Mouse (Mus musculus): ENCODE data around the gene Ctsg. TPM values are rescaled to one million over a fixed set of nuclear protein-coding genes. Genes with fewer than 3 reads are reported as not detected.
"Not testable (repeated sequence)": the region's sequence is repeated elsewhere in the genome, so short reads cannot be mapped to it uniquely, and the experiment has no call there.

The Ctsg gene
- polyA plus RNA-seq, 1 experiment from 2014 or later = not detected

DNA sequence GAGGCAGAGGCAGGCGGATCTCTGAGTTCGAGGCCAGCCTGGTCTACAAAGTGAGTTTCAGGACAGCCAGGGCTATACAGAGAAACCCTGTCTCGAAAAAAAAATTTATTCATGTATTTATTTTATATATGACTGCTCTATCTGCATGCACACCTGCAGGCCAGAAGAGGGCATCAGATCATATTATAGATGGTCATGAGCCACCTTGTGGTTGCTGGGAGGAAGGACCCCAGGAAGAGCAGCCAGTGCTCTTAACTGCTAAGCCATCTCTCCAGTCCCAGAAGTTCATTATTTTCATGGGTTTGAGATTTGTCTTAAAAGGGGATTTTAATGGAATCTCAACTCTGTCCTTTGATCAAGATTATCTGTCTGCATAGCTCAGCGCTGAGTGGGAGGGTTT is 3.4 kb downstream of the Ctsg start:
- no peak overlapping the region for H3K27ac ChIP-seq (ENCODE audit: low read length)
- no peak for ATAC-seq (ENCODE audit: low FRiP score, low TSS enrichment)
- H3K9me3 ChIP-seq (ENCODE audit: low read length) = no peaks in the 10 kb centered on the region
- H3K4me1 ChIP-seq (ENCODE audit: insufficient read depth, low read length) = no peaks in the 10 kb centered on the region
- H3K36me3 ChIP-seq (ENCODE audit: insufficient read depth, low read length) = no peaks in the 10 kb centered on the region
- 80% methylated on average over 4 of the region's 4 CpGs for WGBS
- no peaks in the 10 kb centered on the region for H3K27me3 ChIP-seq (ENCODE audit: insufficient read depth, low read length)
- no peak overlapping the region for H3K9ac ChIP-seq (replicated peaks; ENCODE audit: low read length)
- H3K4me2 ChIP-seq (replicated peaks; ENCODE audit: low read depth, low read length) = no peak overlapping the region
- H3K4me3 ChIP-seq (ENCODE audit: low read length) = no peak overlapping the region

DNA sequence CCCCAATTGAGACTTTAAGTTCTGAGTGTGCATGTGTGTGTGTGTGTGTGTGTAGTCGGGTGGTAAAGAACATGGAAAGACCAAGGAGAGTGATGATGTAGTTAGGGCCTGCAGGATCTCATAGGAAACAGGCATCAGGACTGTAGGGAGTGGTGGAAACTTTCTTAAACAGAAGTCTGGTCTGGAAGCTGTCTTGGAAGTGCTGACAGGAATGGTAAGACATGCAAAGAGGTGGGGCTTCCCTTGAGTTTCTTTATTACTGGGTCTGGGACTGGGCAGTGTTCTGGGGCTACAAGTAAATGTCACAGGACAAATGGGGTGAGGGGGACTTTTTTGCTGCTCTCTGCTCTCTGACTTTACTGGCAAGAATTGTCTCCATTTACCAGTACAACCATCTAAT is 4.8 kb downstream of the Ctsg start:
- WGBS = 84% methylated on average over 1 of the region's 1 CpGs
- no peak for ATAC-seq (ENCODE audit: low FRiP score, low TSS enrichment)

DNA sequence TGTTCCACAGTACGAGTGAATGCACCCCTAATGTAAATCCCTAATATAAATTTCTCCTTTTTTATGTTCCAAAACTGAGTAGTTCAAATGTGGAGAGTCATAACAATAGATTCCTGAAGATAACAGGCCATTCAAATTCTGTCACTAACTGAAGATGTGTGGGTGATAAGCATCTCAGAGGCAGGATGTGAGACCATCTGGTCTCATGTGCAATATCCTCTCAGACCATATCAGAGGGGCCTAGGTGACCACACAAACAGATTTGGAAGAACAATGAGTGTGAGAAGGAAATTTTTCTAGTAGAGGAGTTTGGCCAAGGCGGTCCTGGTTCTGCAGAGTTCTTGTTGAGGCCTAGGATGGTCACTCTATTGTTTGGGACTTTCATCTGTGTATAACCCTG is 9.0 kb downstream of the Ctsg start:
- Histone ChIP-seq H3K27me3 (ENCODE audit: insufficient read depth, low read length) (no peaks in the 10 kb centered on the region), H3K27ac (ENCODE audit: low read length) (no peak overlapping the region), H3K4me1 (ENCODE audit: insufficient read depth, low read length) (no peaks in the 10 kb centered on the region), H3K36me3 (ENCODE audit: insufficient read depth, low read length) (no peaks in the 10 kb centered on the region), H3K4me2 (replicated peaks; ENCODE audit: low read depth, low read length) (no peak overlapping the region), H3K9ac (replicated peaks; ENCODE audit: low read length) (no peak overlapping the region), H3K4me3 (ENCODE audit: low read length) (no peak overlapping the region), H3K9me3 (ENCODE audit: low read length) (no peaks in the 10 kb centered on the region)
- no peak for ATAC-seq (ENCODE audit: low FRiP score, low TSS enrichment)
- 69% methylated on average over 2 of the region's 2 CpGs for WGBS

More for the DNA sequence above, 4.8 kb downstream of the Ctsg start:
- Histone ChIP-seq H3K4me1 (ENCODE audit: insufficient read depth, low read length) (no peaks in the 10 kb centered on the region), H3K4me3 (ENCODE audit: low read length) (no peak overlapping the region), H3K36me3 (ENCODE audit: insufficient read depth, low read length) (no peaks in the 10 kb centered on the region), H3K27ac (ENCODE audit: low read length) (no peak overlapping the region), H3K9ac (replicated peaks; ENCODE audit: low read length) (no peak overlapping the region), H3K4me2 (replicated peaks; ENCODE audit: low read depth, low read length) (no peak overlapping the region), H3K9me3 (ENCODE audit: low read length) (no peaks in the 10 kb centered on the region), H3K27me3 (ENCODE audit: insufficient read depth, low read length) (no peaks in the 10 kb centered on the region)

DNA sequence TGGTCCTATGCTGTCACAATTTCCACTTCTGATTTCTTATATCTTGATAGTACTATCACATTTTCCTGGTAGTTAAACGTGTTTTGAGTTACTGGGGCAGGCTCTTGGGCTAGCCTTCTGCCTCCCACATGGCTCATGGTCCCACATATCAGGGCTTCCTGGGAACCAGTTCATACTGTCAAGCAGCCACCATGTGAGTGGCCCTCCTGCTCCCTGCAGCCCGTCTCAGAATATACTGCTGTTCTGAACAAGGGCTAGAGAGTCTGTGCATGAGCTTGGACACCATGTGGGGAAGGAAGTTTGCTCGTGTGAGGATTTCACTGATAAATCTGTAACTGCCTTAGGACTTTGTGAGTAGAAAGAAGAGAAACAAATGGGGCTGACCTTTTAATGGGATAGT is 15.7 kb downstream of the Ctsg start:
- Histone ChIP-seq H3K9ac (replicated peaks; ENCODE audit: low read length) (no peak overlapping the region), H3K9me3 (ENCODE audit: low read length) (no peaks in the 10 kb centered on the region), H3K36me3 (ENCODE audit: insufficient read depth, low read length) (no peaks in the 10 kb centered on the region), H3K4me2 (replicated peaks; ENCODE audit: low read depth, low read length) (no peak overlapping the region), H3K4me1 (ENCODE audit: insufficient read depth, low read length) (no peaks in the 10 kb centered on the region), H3K4me3 (ENCODE audit: low read length) (no peak overlapping the region), H3K27me3 (ENCODE audit: insufficient read depth, low read length) (no peaks in the 10 kb centered on the region), H3K27ac (ENCODE audit: low read length) (no peak overlapping the region)
- 73% methylated on average over 3 of the region's 3 CpGs for WGBS
- ATAC-seq (ENCODE audit: low FRiP score, low TSS enrichment) = no peak

DNA sequence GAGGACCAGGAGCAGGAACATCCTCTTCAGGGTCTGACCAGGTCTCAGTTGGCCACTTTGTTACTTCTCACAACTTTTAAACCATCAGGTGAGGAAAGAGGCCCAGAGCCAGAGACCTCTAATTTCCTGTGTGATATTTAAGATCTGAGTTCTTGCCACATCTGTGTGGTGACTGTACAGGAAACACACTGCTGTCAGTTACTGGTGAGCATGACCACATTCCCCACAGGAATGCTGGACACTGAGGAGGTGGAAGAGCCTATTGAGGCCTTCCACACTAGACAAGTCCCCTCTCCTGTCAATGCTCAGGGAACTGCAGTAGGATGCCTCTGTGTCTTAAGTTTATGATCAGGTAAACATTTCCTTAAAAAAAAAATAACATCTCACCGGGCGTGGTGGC is 17.2 kb downstream of the Ctsg start, which contains the start of gene Mcpt8:
Gene Mcpt8 (minus strand): TSS at position 107 of the 400 bp plus-strand sequence.
- ATAC-seq (ENCODE audit: low FRiP score, low TSS enrichment) = no peak
- Histone ChIP-seq H3K4me2 (replicated peaks; ENCODE audit: low read depth, low read length) (no peak within 1 kb of the TSS), H3K27ac (ENCODE audit: low read length) (no peak within 1 kb of the TSS), H3K36me3 (ENCODE audit: insufficient read depth, low read length) (no peaks in the 10 kb centered on the region), H3K27me3 (ENCODE audit: insufficient read depth, low read length) (no peaks in the 10 kb centered on the region), H3K4me3 (ENCODE audit: low read length) (no peak within 1 kb of the TSS), H3K4me1 (ENCODE audit: insufficient read depth, low read length) (no peaks in the 10 kb centered on the region), H3K9me3 (ENCODE audit: low read length) (no peaks in the 10 kb centered on the region), H3K9ac (replicated peaks; ENCODE audit: low read length) (no peak within 1 kb of the TSS)
- 95% methylated on average over 2 of the region's 2 CpGs for WGBS

DNA sequence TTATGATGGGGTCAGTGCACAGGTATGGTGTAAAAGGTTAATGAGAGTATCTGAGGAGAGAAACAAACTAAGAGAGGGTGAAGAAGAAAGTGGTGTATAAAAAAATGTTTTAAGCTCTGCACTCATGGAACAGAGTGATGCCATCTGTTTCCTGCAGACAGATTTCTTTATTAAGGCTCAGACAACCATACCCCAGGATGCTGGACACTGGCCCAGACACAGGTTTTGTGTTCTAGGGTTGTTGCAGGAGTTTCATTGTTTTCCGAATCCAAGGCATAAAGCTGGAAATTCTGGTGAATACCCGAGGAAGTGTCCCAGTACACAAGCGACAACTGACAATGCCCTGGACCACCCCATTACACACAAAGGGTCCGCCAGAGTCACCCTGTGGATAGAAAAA is 20.4 kb downstream of the Ctsg start:
- Histone ChIP-seq H3K4me3 (ENCODE audit: low read length) (no peak overlapping the region), H3K9me3 (ENCODE audit: low read length) (no peaks in the 10 kb centered on the region), H3K27ac (ENCODE audit: low read length) (no peak overlapping the region), H3K36me3 (ENCODE audit: insufficient read depth, low read length) (no peaks in the 10 kb centered on the region), H3K27me3 (ENCODE audit: insufficient read depth, low read length) (no peaks in the 10 kb centered on the region), H3K4me2 (replicated peaks; ENCODE audit: low read depth, low read length) (no peak overlapping the region), H3K9ac (replicated peaks; ENCODE audit: low read length) (no peak overlapping the region), H3K4me1 (ENCODE audit: insufficient read depth, low read length) (no peaks in the 10 kb centered on the region)
- no peak for ATAC-seq (ENCODE audit: low FRiP score, low TSS enrichment)
- 89% methylated on average over 4 of the region's 4 CpGs for WGBS

DNA sequence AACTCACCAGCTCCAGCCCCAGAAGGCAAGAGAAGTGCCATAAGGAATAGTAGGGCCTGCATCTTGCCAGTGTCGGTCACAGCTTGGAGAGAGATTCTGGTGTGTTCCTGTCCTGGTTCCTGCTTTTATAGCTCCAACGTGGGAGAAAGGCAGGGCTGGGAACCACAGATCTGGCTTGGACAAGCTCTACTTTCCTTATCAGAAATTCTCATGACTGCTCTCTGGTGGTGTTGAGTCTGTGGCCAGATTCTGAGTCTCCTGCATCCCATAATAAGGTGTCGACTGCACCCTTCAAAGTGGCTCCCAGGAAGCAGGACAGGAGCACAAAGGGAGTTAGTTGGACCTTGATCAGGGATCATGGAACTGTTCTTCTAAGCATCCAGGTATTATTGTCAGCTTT is 40.2 kb downstream of the Ctsg start, which contains the start of gene Mcpt4:
Gene Mcpt4 (minus strand): TSS at position 101 of the 400 bp plus-strand sequence.
- H3K4me2 ChIP-seq (replicated peaks; ENCODE audit: low read depth, low read length); H3K9me3 ChIP-seq (ENCODE audit: low read length); H3K27ac ChIP-seq (ENCODE audit: low read length); H3K27me3 ChIP-seq (ENCODE audit: insufficient read depth, low read length); H3K4me1 ChIP-seq (ENCODE audit: insufficient read depth, low read length); H3K4me3 ChIP-seq (ENCODE audit: low read length); H3K9ac ChIP-seq (replicated peaks; ENCODE audit: low read length); ATAC-seq (ENCODE audit: low FRiP score, low TSS enrichment); H3K36me3 ChIP-seq (ENCODE audit: insufficient read depth, low read length): not testable (repeated sequence)
- WGBS = 68% methylated on average over 3 of the region's 3 CpGs

DNA sequence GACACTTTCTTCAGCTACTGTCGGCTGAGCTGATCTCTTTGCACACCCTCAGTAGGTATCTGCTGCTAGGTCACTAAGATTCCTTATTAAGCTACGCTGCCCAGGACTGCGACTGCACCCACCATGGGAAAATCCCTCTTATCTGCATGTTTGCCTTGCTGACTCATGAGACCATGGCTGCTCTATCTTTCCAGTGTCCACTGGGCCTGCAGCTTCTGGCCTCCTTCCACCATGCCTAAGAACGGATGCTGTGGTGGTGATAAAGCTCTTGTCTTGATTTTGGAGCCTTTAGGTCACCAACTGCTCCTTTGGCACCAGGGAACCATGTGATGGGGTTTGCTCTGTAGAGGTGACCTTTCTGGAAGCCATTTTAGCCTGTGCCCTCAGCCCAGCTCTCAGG is 44.7 kb downstream of the Ctsg start:
- Histone ChIP-seq H3K4me1 (ENCODE audit: insufficient read depth, low read length) (no peaks in the 10 kb centered on the region), H3K27ac (ENCODE audit: low read length) (no peak overlapping the region), H3K36me3 (ENCODE audit: insufficient read depth, low read length) (no peaks in the 10 kb centered on the region), H3K4me3 (ENCODE audit: low read length) (no peak overlapping the region), H3K9me3 (ENCODE audit: low read length) (no peaks in the 10 kb centered on the region), H3K27me3 (ENCODE audit: insufficient read depth, low read length) (no peaks in the 10 kb centered on the region), H3K9ac (replicated peaks; ENCODE audit: low read length) (no peak overlapping the region), H3K4me2 (replicated peaks; ENCODE audit: low read depth, low read length) (no peak overlapping the region)
- WGBS = 85% methylated on average over 4 of the region's 4 CpGs
- no peak for ATAC-seq (ENCODE audit: low FRiP score, low TSS enrichment)

DNA sequence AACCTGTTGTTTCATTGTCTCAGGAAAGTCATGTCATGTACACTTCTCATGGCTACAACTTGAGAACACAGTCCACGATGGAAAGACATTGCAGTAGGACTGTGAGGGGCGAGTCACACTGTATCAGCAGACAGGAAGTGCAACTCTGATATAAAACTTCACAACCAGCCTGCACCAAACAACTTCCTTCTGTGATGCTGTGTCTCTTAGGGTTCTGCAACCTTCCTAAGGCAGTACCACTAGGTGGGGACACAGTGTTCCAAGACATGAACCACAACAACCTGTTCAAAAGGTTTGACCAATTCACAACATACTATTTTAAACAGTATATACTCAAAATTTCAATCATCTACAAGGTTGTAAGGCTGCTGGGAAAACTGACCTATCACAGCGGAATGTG is 47.0 kb downstream of the Ctsg start:
- Histone ChIP-seq H3K27ac (ENCODE audit: low read length) (no peak overlapping the region), H3K9ac (replicated peaks; ENCODE audit: low read length) (no peak overlapping the region), H3K4me2 (replicated peaks; ENCODE audit: low read depth, low read length) (no peak overlapping the region), H3K27me3 (ENCODE audit: insufficient read depth, low read length) (no peaks in the 10 kb centered on the region), H3K4me3 (ENCODE audit: low read length) (no peak overlapping the region), H3K36me3 (ENCODE audit: insufficient read depth, low read length) (no peaks in the 10 kb centered on the region), H3K9me3 (ENCODE audit: low read length) (no peaks in the 10 kb centered on the region), H3K4me1 (ENCODE audit: insufficient read depth, low read length) (no peaks in the 10 kb centered on the region)
- no peak for ATAC-seq (ENCODE audit: low FRiP score, low TSS enrichment)
- 81% methylated on average over 3 of the region's 3 CpGs for WGBS
